Mouse (Mus musculus): ENCODE data around the gene Sec14l1.

DNA sequence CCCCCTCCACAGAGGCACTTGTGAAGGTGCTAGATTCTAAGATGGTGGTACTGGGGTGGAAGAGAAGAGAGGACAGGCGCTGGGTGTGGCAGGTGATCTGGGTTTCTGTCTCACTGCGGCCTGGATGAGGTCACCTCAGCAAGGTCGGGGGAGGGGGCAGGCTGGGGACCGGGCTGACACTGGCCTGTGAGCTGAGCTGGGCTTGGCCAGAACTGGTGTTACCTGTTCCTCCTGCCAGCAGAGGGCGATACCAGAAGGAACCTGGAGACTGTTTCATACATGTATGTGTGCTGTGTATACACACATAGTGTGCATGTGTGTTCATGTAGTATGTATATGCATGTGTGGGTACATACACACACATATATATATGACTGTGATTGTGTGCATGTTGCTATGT lies 61.3 kb downstream of the Sec14l1 start:
- TF ChIP-seq POLR2A (IDR thresholded peaks at IDR 0.05; ENCODE audit: control insufficient read depth, low read depth, low read length) (no peak), CTCF (IDR thresholded peaks at IDR 0.05; ENCODE audit: control insufficient read depth, insufficient read depth, insufficient replicate concordance, low read depth, low read length) (peak; percentile 54; the same call in 1 of the 2 replicates)

Data from testis, adult 2 months (tissue).